Mouse (Mus musculus) E14TG2a.4 (cell line): Measurements from ENCODE around the gene Trmt11.

Experiments used
- H3K27me3 ChIP-seq: 2 replicates; pipeline ENCODE4 v1.6.1; 2014; ENCODE audit warnings: low read length, control low read depth; ENCODE audit not compliant: insufficient read depth
- H3K36me3 ChIP-seq: 2 replicates; pipeline ENCODE4 v1.6.1; 2014; ENCODE audit warnings: low read length, control low read depth; ENCODE audit not compliant: insufficient read depth
- H3K4me1 ChIP-seq: replicated peaks from 2 replicates; pipeline ENCODE4 v1.6.1; 2014; ENCODE audit warnings: low read depth, low read length, control low read depth
- H3K4me3 ChIP-seq: replicated peaks from 2 replicates; pipeline ENCODE4 v1.5.1; 2014; ENCODE audit warnings: mild to moderate bottlenecking, low read length
- H3K9me3 ChIP-seq: 2 replicates; pipeline ENCODE4 v1.6.1; 2014; ENCODE audit warnings: low read length, control low read depth
- CTCF ChIP-seq: conservative IDR thresholded peaks from 2 replicates; pipeline ENCODE4 v1.5.1; 2014; ENCODE audit warnings: low read length
- NANOG ChIP-seq: IDR thresholded peaks from 2 replicates; pipeline ENCODE4 v1.6.1; 2014; ENCODE audit warnings: borderline replicate concordance, low read length, mixed read lengths
- POU5F1 ChIP-seq: IDR thresholded peaks from 2 replicates; pipeline ENCODE4 v1.6.1; 2014; ENCODE audit warnings: low read length, borderline replicate concordance

Gene Trmt11

GRCm38 (mm10) chr10:30622928-30623327 lies 22.4 kb upstream of the Trmt11 start:
- Histone ChIP-seq H3K4me3 (no peak overlapping the region), H3K36me3 (no peaks in the 10 kb centered on the region), H3K9me3 (peaks cover 10% of the 10 kb centered on the region; the same call in 1 of the 2 replicates), H3K4me1 (peaks cover 36% of the 10 kb centered on the region), H3K27me3 (no peaks in the 10 kb centered on the region)
- TF ChIP-seq POU5F1 (no peak), CTCF (peak; percentile 38), NANOG (no peak)

GRCm38 (mm10) chr10:30618918-30619210 lies 18.3 kb upstream of the Trmt11 start:
- H3K27me3 ChIP-seq = no peaks in the 10 kb centered on the region
- H3K36me3 ChIP-seq = no peaks in the 10 kb centered on the region
- H3K4me1 ChIP-seq = peaks cover 18% of the 10 kb centered on the region
- H3K4me3 ChIP-seq = peak overlapping the region; percentile 90
- TF ChIP-seq NANOG (no peak), CTCF (no peak), POU5F1 (no peak)
- H3K9me3 ChIP-seq = no peaks in the 10 kb centered on the region

GRCm38 (mm10) chr10:30618091-30618917 lies 17.8 kb upstream of the Trmt11 start:
- peaks cover 14% of the 10 kb centered on the region for H3K4me1 ChIP-seq
- H3K4me3 ChIP-seq = peak overlapping the region; percentile 90
- H3K27me3 ChIP-seq = no peaks in the 10 kb centered on the region
- H3K36me3 ChIP-seq = no peaks in the 10 kb centered on the region; the same call in 1 of the 2 replicates
- no peaks in the 10 kb centered on the region for H3K9me3 ChIP-seq
- no peak for TF ChIP-seq POU5F1
- TF ChIP-seq NANOG = no peak
- TF ChIP-seq CTCF = no peak

GRCm38 (mm10) chr10:30613039-30613438 lies 12.5 kb upstream of the Trmt11 start:
- Histone ChIP-seq H3K4me3 (no peak overlapping the region), H3K27me3 (no peaks in the 10 kb centered on the region), H3K9me3 (no peaks in the 10 kb centered on the region), H3K4me1 (peaks cover 8% of the 10 kb centered on the region), H3K36me3 (no peaks in the 10 kb centered on the region; the same call in none of the 2 replicates)
- TF ChIP-seq POU5F1 (no peak), NANOG (no peak), CTCF (no peak)

- TF ChIP-seq POU5F1 (no peak), NANOG (no peak), CTCF (no peak)
Measured at GRCm38 (mm10) chr10:30609614-30610013, 9.1 kb upstream of the Trmt11 start.

GRCm38 (mm10) chr10:30608109-30608508 lies 7.6 kb upstream of the Trmt11 start:
- Histone ChIP-seq H3K27me3 (no peaks in the 10 kb centered on the region), H3K4me1 (no peaks in the 10 kb centered on the region), H3K9me3 (no peaks in the 10 kb centered on the region), H3K36me3 (peaks cover 3% of the 10 kb centered on the region; the same call in 1 of the 2 replicates), H3K4me3 (no peak overlapping the region)
- no peak for TF ChIP-seq NANOG
- no peak for TF ChIP-seq CTCF
- no peak for TF ChIP-seq POU5F1

More at GRCm38 (mm10) chr10:30609614-30610013, 9.1 kb upstream of the Trmt11 start:
- Histone ChIP-seq H3K9me3 (no peaks in the 10 kb centered on the region), H3K4me3 (no peak overlapping the region), H3K36me3 (peaks cover 3% of the 10 kb centered on the region), H3K4me1 (no peaks in the 10 kb centered on the region), H3K27me3 (no peaks in the 10 kb centered on the region)

- no peaks in the 10 kb centered on the region for H3K27me3 ChIP-seq
- peak overlapping the region; percentile 90 for H3K4me3 ChIP-seq
- H3K9me3 ChIP-seq = no peaks in the 10 kb centered on the region
- no peak for TF ChIP-seq NANOG
- no peak for TF ChIP-seq CTCF
- TF ChIP-seq POU5F1 = no peak
- H3K4me1 ChIP-seq = peaks cover 25% of the 10 kb centered on the region
- H3K36me3 ChIP-seq = peaks cover 35% of the 10 kb centered on the region
Measured at GRCm38 (mm10) chr10:30600094-30600534, 435 bp downstream of the Trmt11 start.

GRCm38 (mm10) chr10:30587037-30587436 lies 13.5 kb downstream of the Trmt11 start:
- Histone ChIP-seq H3K9me3 (no peaks in the 10 kb centered on the region), H3K27me3 (no peaks in the 10 kb centered on the region)
- TF ChIP-seq CTCF (no peak), POU5F1 (no peak), NANOG (no peak)

More at GRCm38 (mm10) chr10:30587037-30587436, 13.5 kb downstream of the Trmt11 start:
- H3K36me3 ChIP-seq = peaks cover 79% of the 10 kb centered on the region
- H3K4me3 ChIP-seq = no peak overlapping the region
- peaks cover 7% of the 10 kb centered on the region for H3K4me1 ChIP-seq
